Mouse (Mus musculus): ENCODE data around the gene C7.
A peak's percentile ranks its signal among the peaks of the same experiment; 100 is the strongest.
"Not testable (repeated sequence)": the region's sequence is repeated elsewhere in the genome, so short reads cannot be mapped to it uniquely, and the experiment has no call there.

C7 gene

GRCm38 (mm10) chr15:5063635-5064034, at the start of gene C7:
TSS of gene C7 (minus strand) at chr15:5063740.
- no peak for DNase-seq

GRCm38 (mm10) chr15:5112651-5113050, 49.1 kb upstream of the C7 start:
- no peak for DNase-seq

- DNase-seq, result no peak
Observed at GRCm38 (mm10) chr15:5108655-5109040, 45.1 kb upstream of the C7 start.

DNA sequence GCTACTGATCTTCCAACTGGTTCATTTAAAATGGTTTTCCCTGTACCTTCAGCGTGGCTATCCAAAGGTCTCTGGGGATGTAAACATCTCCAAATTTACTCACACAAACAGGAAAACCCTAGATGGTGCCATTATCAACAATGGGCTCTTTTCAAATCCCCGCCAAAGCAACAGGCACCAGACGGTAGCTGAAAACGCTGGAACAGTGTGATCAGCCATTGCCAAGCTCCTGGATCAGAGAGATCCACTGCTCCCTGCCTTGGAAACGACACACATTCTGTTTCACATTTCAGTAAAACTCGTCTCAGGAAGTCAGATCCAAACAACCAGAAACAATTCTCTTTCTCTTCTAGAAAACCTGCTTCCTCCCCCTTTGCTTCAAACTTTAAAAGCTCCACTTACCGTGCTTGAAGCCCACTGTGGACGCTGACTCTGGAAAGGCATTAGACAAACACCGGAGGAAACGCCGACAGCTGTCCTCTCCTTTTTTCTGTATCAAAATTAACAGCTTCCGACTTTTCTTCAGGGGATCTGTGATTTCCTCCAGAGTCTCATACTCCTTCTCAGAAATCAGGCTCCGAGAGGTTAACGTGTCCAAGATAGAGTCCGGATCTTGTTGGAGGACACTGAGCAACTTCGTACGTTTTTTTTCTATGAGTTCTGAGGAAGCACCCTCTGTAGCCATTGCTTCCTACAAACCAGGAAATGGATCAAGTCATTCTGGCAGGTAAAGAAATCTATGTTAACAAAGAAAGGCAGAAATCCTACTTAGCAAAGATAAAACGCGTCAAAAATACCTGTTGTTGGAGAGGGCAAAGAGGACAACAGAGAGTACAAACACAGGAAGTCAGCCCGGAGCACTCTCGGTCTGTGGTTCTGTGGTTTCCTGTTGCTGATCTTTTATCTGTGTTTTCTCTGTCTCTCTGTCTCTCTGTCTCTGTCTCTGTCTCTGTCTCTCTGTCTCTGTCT, 44.4 kb upstream of the C7 start, which contains the start of gene Card6:
Gene Card6, minus strand, starts transcription at position 854 of the 969 bp plus-strand sequence.
- peak; percentile 36 to 44 for DNase-seq

- no peak for DNase-seq
Observed at GRCm38 (mm10) chr15:5106293-5106692, 42.8 kb upstream of the C7 start.

- no peak for DNase-seq
Observed at GRCm38 (mm10) chr15:5105891-5106290, 42.4 kb upstream of the C7 start.

GRCm38 (mm10) chr15:5102312-5102711, 38.8 kb upstream of the C7 start:
- DNase-seq, result no peak

DNA sequence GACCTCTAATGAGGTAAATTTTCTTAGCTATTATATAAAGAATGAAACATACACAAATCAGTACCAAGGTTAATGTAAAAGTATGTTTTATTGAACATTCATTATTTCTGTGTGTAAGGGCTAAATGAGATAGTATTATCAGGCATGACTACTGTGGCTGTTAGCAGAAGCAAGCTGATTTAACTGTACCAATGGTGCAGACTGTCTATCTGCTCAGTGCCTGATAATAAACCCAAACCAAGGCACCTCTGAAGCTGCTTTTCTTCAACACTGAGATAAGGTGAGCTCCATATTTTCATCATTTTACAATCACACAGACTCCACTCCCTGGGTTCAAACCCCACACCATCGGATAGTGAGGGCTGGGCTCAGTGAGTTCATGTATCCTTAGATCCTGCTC, 33.8 kb upstream of the C7 start:
- DNase-seq, result no peak

GRCm38 (mm10) chr15:5095534-5096301, 32.2 kb upstream of the C7 start:
- no peak for DNase-seq

DNA sequence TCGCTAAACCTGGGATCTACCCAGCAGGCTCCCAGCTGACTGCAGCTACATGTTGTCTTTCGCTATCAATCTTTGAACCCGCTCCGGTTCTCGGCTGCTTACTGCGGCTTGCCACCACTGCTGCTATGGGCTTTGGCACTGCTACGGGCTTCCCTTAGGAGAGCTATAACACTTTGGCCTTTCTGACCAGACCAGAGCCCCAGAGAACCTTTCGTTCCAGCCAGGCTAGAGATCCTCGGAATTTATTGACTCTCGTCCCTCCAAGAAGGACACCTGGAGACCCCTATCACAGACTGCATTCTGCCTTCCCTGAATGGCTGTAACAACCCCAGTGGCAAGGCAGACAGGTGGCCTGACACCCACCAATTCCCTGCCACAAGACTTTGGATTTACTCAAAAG, 26.6 kb upstream of the C7 start:
- no peak for DNase-seq

DNA sequence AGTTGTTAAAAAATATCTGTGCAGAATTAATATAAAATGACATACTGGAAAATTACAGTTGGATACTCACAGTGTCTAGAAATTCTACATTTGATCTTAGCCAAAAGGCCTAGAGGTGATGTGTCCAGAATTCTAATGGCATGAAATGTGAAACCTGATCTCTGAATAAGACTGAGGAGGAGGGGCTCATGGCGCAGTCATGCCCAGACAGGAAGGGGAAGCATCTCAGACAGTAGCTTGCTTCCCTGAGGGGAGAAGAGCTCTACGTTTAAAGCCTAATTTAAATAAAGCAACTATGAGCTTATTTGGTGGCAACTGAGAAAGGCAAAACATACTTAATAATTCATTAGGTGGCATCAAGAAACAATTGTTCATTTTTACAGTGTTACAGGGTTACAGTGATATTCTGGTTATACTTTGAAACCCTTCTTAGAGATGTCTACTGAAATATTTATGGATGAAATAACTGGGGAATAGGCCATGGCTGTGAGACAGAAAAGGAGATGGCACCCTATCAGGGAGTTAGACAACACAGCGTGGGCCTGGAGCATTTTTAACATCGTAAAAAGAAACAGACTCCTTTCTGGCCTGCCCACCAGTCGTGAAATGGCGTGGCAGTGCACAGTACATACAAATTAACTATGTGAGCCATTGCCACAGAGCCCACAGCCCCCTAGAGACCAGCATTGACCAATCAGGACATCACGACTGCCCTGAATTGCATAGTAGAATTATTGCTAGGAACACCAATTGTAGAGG, 25.5 kb upstream of the C7 start:
- no peak for DNase-seq

DNA sequence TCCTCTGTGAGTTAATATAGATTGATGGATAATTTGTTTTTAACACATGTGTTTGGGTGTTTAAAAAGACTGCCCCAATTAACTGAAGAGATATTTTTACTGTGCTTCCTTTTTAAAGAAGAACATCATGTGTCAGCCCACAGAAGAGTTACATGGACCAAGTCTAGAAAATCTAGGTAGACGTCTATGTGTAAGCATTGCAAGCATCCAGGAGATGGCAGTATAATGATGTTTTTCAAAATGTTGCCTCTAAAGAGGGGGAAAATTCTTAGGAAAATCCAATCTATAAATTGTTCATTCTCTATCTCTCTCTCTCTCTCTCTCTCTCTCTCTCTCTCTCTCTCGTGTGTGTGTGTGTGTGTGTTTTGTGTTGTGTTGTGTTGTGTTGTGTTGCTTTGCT, 22.6 kb upstream of the C7 start:
- no peak for DNase-seq

GRCm38 (mm10) chr15:5081235-5081634, 17.7 kb upstream of the C7 start:
- no peak for DNase-seq

DNA sequence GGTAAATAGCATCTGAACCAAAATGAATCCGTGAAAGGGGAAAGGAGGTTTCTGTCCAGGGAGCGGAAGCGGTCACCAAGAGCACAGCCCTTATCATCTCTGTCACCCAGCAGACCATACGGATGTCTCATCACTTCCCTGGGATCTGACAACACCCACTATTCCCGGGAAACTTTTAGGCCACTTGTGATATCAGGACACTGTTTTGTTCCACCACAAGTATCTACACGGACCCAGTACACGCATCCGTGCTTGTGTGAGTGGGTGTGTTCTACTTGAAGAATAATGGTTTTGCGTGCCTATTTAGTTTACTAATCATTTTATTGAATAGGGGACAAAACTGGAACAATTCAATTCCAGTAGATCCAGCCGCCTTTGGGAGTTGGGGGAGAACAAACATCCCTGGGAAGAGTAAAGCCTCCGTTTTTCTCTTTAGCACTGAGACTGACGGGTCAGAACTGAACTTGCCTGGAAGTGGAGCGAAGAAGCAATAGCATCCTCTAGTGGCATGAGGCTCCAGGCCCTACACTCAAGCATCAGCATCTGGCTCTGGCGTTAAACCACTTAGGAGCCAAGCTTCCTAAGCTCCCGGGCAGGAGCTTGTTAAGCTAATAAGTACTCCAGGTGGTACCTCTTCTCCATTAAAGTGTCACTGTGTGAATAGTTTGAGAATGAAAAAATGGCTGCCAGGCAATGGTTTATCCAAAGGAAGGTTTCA, 5.4 kb upstream of the C7 start:
- no peak for DNase-seq

GRCm38 (mm10) chr15:5045560-5046284, 17.8 kb downstream of the C7 start:
- no peak for DNase-seq

GRCm38 (mm10) chr15:5029256-5029655, 34.3 kb downstream of the C7 start:
- DNase-seq, result no peak

DNA sequence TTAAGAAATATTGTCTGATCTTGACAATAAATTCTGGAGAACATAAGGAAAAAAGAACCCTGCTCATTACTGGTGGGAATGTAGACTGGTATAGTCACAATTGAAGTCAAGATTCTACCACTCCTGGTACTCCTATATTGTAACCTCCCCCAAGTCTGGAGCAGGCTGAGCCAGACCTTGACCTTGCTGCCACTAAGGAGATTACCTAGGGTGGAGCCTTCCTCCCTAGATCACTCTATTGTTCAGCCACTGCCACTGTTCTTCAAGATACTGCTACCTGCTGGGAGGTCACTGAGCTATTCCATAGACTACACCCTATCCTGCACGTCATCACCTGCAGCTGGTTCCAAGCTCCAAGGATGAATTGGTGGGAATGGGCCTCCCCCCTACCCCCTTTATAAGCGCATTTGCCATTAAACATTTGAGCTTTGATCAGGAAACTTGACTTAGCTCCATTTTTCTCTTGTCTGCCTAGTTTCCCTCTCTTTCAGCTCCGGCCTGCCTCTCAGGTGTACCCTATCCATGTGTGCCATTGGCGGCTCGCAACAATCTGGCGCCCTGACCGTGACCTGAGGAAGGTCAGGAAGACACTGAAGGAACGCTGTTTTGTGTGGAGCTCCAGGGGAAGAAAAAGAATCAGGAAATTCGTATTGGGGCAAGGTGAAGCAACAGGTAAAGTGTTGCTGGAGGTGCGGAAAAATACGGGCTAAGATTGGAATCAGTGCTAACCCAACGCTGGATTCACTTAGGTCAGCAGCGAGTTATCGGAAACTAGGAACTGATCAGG, 39.9 kb downstream of the C7 start:
- DNase-seq, result not testable (repeated sequence)

- DNase-seq, result no peak
Observed at GRCm38 (mm10) chr15:5009644-5010107, 53.9 kb downstream of the C7 start.

GRCm38 (mm10) chr15:5003503-5004196, 59.9 kb downstream of the C7 start:
- DNase-seq, result no peak

- no peak for DNase-seq
Observed at GRCm38 (mm10) chr15:5002903-5003302, 60.6 kb downstream of the C7 start.
